Mouse (Mus musculus): ENCODE measurements around the gene Dnal4.

Gene Dnal4

GRCm38 (mm10) chr15:79760956-79761355, 16.7 kb downstream of the Dnal4 start:
- no peak for DNase-seq

- DNase-seq, result no peak
Measured at GRCm38 (mm10) chr15:79757118-79757517, 20.5 kb downstream of the Dnal4 start.

GRCm38 (mm10) chr15:79755977-79756625, 21.5 kb downstream of the Dnal4 start:
- DNase-seq, result no peak

- no peak for DNase-seq
Measured at GRCm38 (mm10) chr15:79755176-79755575, 22.5 kb downstream of the Dnal4 start.

- DNase-seq, result no peak
Measured at GRCm38 (mm10) chr15:79753873-79754272, 23.8 kb downstream of the Dnal4 start.

- no peak for DNase-seq
Measured at GRCm38 (mm10) chr15:79753420-79753752, 24.3 kb downstream of the Dnal4 start.

- DNase-seq, result peak; percentile 82
Measured at GRCm38 (mm10) chr15:79752742-79753419, 24.8 kb downstream of the Dnal4 start.

- DNase-seq, result no peak
Measured at GRCm38 (mm10) chr15:79751772-79752171, 25.9 kb downstream of the Dnal4 start.

- peak; percentile 53 for DNase-seq
Measured at GRCm38 (mm10) chr15:79750266-79750665, 27.4 kb downstream of the Dnal4 start.

- DNase-seq, result no peak
Measured at GRCm38 (mm10) chr15:79749162-79749561, 28.5 kb downstream of the Dnal4 start.

- no peak for DNase-seq
Measured at GRCm38 (mm10) chr15:79747998-79748397, 29.7 kb downstream of the Dnal4 start.

GRCm38 (mm10) chr15:79745883-79746282, 31.8 kb downstream of the Dnal4 start:
- DNase-seq, result no peak

- DNase-seq, result no peak
Measured at GRCm38 (mm10) chr15:79745312-79745711, 32.3 kb downstream of the Dnal4 start.

- DNase-seq, result no peak
Measured at GRCm38 (mm10) chr15:79744742-79745141, 32.9 kb downstream of the Dnal4 start.

- DNase-seq, result no peak
Measured at GRCm38 (mm10) chr15:79744001-79744400, 33.6 kb downstream of the Dnal4 start.

GRCm38 (mm10) chr15:79742706-79743023, 35.0 kb downstream of the Dnal4 start:
- no peak for DNase-seq

- peak; percentile 95 for DNase-seq
Measured at GRCm38 (mm10) chr15:79741921-79742705, 35.5 kb downstream of the Dnal4 start, which contains the start of gene Sun2. TSS of gene Sun2 (minus strand) at chr15:79742536.

GRCm38 (mm10) chr15:79741173-79741858, 36.3 kb downstream of the Dnal4 start:
- DNase-seq, result no peak

- DNase-seq, result no peak
Measured at GRCm38 (mm10) chr15:79740739-79741138, 36.9 kb downstream of the Dnal4 start.

- DNase-seq, result no peak
Measured at GRCm38 (mm10) chr15:79734311-79734710, 43.3 kb downstream of the Dnal4 start.

- no peak for DNase-seq
Measured at GRCm38 (mm10) chr15:79733640-79734039, 44.0 kb downstream of the Dnal4 start.

- no peak for DNase-seq
Measured at GRCm38 (mm10) chr15:79733192-79733591, 44.5 kb downstream of the Dnal4 start.

- DNase-seq, result no peak
Measured at GRCm38 (mm10) chr15:79731554-79731953, 46.1 kb downstream of the Dnal4 start.

All from lung, postnatal 14 days (tissue).